Mouse (Mus musculus): ENCODE results near the gene Ly6c1. TPM values are rescaled to one million over a fixed set of nuclear protein-coding genes. Genes with fewer than 3 reads are reported as not detected.

Ly6c1 gene
- polyA plus RNA-seq, 1 experiment from 2014 or later = 0.72 TPM

Other genes starting within 250 kb of the Ly6c1 start
- not detected in 2 replicates for gene Gml2, start 229.8 kb downstream of the Ly6c1 start, polyA plus RNA-seq (2014; fragmentation: Nextera tagmentation; extraction: Ambion mirVana)
- not detected in 2 replicates for gene 2010109I03Rik, start 151.8 kb downstream of the Ly6c1 start, polyA plus RNA-seq (2014; fragmentation: Nextera tagmentation; extraction: Ambion mirVana)
- not detected in 2 replicates for gene Ly6i, start 65.4 kb downstream of the Ly6c1 start, polyA plus RNA-seq (2014; fragmentation: Nextera tagmentation; extraction: Ambion mirVana)
- gene Ly6a, start 50.8 kb downstream of the Ly6c1 start, polyA plus RNA-seq (2014; fragmentation: Nextera tagmentation; extraction: Ambion mirVana) = not detected in 2 replicates
- not detected in 2 replicates for gene Ly6c2, start 63.1 kb upstream of the Ly6c1 start, polyA plus RNA-seq (2014; fragmentation: Nextera tagmentation; extraction: Ambion mirVana)
- not detected in 2 replicates for gene Ly6g, start 106.4 kb upstream of the Ly6c1 start, polyA plus RNA-seq (2014; fragmentation: Nextera tagmentation; extraction: Ambion mirVana)
- gene BC025446, start 167.5 kb upstream of the Ly6c1 start, polyA plus RNA-seq (2014; fragmentation: Nextera tagmentation; extraction: Ambion mirVana) = not detected in 2 replicates
- gene Ly6f, start 219.6 kb upstream of the Ly6c1 start, polyA plus RNA-seq (2014; fragmentation: Nextera tagmentation; extraction: Ambion mirVana) = not detected in 2 replicates